Mouse (Mus musculus): ENCODE data around the gene Mmd. TPM values are rescaled to one million over a fixed set of nuclear protein-coding genes. Genes with fewer than 3 reads are reported as not detected.

Gene Mmd
- polyA plus RNA-seq, 1 experiment from 2014 or later: 80.6 TPM

- no peak overlapping the region for H3K9ac ChIP-seq (replicated peaks; ENCODE audit: low read depth, low read length)
- no peaks in the 10 kb centered on the region for H3K36me3 ChIP-seq (ENCODE audit: control insufficient read depth, insufficient read depth, low read length)
- no peaks in the 10 kb centered on the region for H3K27me3 ChIP-seq (ENCODE audit: control insufficient read depth, insufficient read depth, low read length)
- H3K4me3 ChIP-seq (ENCODE audit: low read depth, low read length): no peak overlapping the region
- no peak overlapping the region for H3K27ac ChIP-seq (ENCODE audit: low read depth, low read length)
- no peak for ATAC-seq (ENCODE audit: low read depth)
- no peaks in the 10 kb centered on the region for H3K9me3 ChIP-seq (ENCODE audit: control insufficient read depth, low read length)
- H3K4me2 ChIP-seq (ENCODE audit: low read depth, low read length): no peak overlapping the region
- 0 out of 2 replicates have a peak, but pooled peaks cover 5% of the 10 kb centered on the region for H3K4me1 ChIP-seq (ENCODE audit: control insufficient read depth, insufficient read depth, low read length)
These were observed 19.5 kb upstream of the Mmd start for GRCm38 (mm10) chr11:90229800-90230199.

- Histone ChIP-seq H3K4me1 (ENCODE audit: control insufficient read depth, insufficient read depth, low read length) (0 out of 2 replicates have a peak, but pooled peaks cover 5% of the 10 kb centered on the region), H3K27ac (ENCODE audit: low read depth, low read length) (no peak overlapping the region), H3K9me3 (ENCODE audit: control insufficient read depth, low read length) (no peaks in the 10 kb centered on the region), H3K36me3 (ENCODE audit: control insufficient read depth, insufficient read depth, low read length) (no peaks in the 10 kb centered on the region), H3K4me2 (ENCODE audit: low read depth, low read length) (no peak overlapping the region), H3K9ac (replicated peaks; ENCODE audit: low read depth, low read length) (no peak overlapping the region), H3K27me3 (ENCODE audit: control insufficient read depth, insufficient read depth, low read length) (no peaks in the 10 kb centered on the region), H3K4me3 (ENCODE audit: low read depth, low read length) (no peak overlapping the region)
- WGBS: 71% methylated on average over 2 of the region's 2 CpGs
- no peak for ATAC-seq (ENCODE audit: low read depth)
These were observed 18.6 kb upstream of the Mmd start for GRCm38 (mm10) chr11:90230671-90231070.

- WGBS: 77% methylated on average over 2 of the region's 2 CpGs
- ATAC-seq (ENCODE audit: low read depth): no peak
- Histone ChIP-seq H3K27ac (ENCODE audit: low read depth, low read length) (no peak overlapping the region), H3K4me3 (ENCODE audit: low read depth, low read length) (no peak overlapping the region), H3K4me1 (ENCODE audit: control insufficient read depth, insufficient read depth, low read length) (0 out of 2 replicates have a peak, but pooled peaks cover 5% of the 10 kb centered on the region), H3K9me3 (ENCODE audit: control insufficient read depth, low read length) (no peaks in the 10 kb centered on the region), H3K36me3 (ENCODE audit: control insufficient read depth, insufficient read depth, low read length) (no peaks in the 10 kb centered on the region), H3K9ac (replicated peaks; ENCODE audit: low read depth, low read length) (no peak overlapping the region), H3K4me2 (ENCODE audit: low read depth, low read length) (no peak overlapping the region), H3K27me3 (ENCODE audit: control insufficient read depth, insufficient read depth, low read length) (no peaks in the 10 kb centered on the region)
These were observed 17.6 kb upstream of the Mmd start for GRCm38 (mm10) chr11:90231631-90232030.

- ATAC-seq (ENCODE audit: low read depth): no peak
- Histone ChIP-seq H3K36me3 (ENCODE audit: control insufficient read depth, insufficient read depth, low read length) (no peaks in the 10 kb centered on the region), H3K27me3 (ENCODE audit: control insufficient read depth, insufficient read depth, low read length) (no peaks in the 10 kb centered on the region)
These were observed 16.6 kb upstream of the Mmd start for GRCm38 (mm10) chr11:90232685-90233084.

GRCm38 (mm10) chr11:90235221-90235620 lies 14.0 kb upstream of the Mmd start:
- H3K4me3 ChIP-seq (ENCODE audit: low read depth, low read length): no peak overlapping the region
- 87% methylated on average over 5 of the region's 5 CpGs for WGBS
- 0 out of 2 replicates have a peak, but pooled peaks cover 5% of the 10 kb centered on the region for H3K4me1 ChIP-seq (ENCODE audit: control insufficient read depth, insufficient read depth, low read length)
- no peaks in the 10 kb centered on the region for H3K27me3 ChIP-seq (ENCODE audit: control insufficient read depth, insufficient read depth, low read length)
- no peak for ATAC-seq (ENCODE audit: low read depth)
- no peak overlapping the region for H3K9ac ChIP-seq (replicated peaks; ENCODE audit: low read depth, low read length)
- no peak overlapping the region for H3K27ac ChIP-seq (ENCODE audit: low read depth, low read length)
- H3K36me3 ChIP-seq (ENCODE audit: control insufficient read depth, insufficient read depth, low read length): no peaks in the 10 kb centered on the region
- H3K9me3 ChIP-seq (ENCODE audit: control insufficient read depth, low read length): no peaks in the 10 kb centered on the region
- H3K4me2 ChIP-seq (ENCODE audit: low read depth, low read length): no peak overlapping the region

More at GRCm38 (mm10) chr11:90232685-90233084, 16.6 kb upstream of the Mmd start:
- Histone ChIP-seq H3K4me2 (ENCODE audit: low read depth, low read length) (no peak overlapping the region), H3K9me3 (ENCODE audit: control insufficient read depth, low read length) (no peaks in the 10 kb centered on the region), H3K9ac (replicated peaks; ENCODE audit: low read depth, low read length) (no peak overlapping the region), H3K4me1 (ENCODE audit: control insufficient read depth, insufficient read depth, low read length) (0 out of 2 replicates have a peak, but pooled peaks cover 5% of the 10 kb centered on the region), H3K4me3 (ENCODE audit: low read depth, low read length) (no peak overlapping the region), H3K27ac (ENCODE audit: low read depth, low read length) (no peak overlapping the region)
- 35% methylated on average over 4 of the region's 4 CpGs for WGBS

- WGBS: 41% methylated on average over 5 of the region's 5 CpGs
- Histone ChIP-seq H3K4me2 (ENCODE audit: low read depth, low read length) (no peak overlapping the region), H3K9me3 (ENCODE audit: control insufficient read depth, low read length) (no peaks in the 10 kb centered on the region), H3K4me1 (ENCODE audit: control insufficient read depth, insufficient read depth, low read length) (0 out of 2 replicates have a peak, but pooled peaks cover 2% of the 10 kb centered on the region), H3K27me3 (ENCODE audit: control insufficient read depth, insufficient read depth, low read length) (no peaks in the 10 kb centered on the region), H3K4me3 (ENCODE audit: low read depth, low read length) (no peak overlapping the region), H3K9ac (replicated peaks; ENCODE audit: low read depth, low read length) (no peak overlapping the region), H3K27ac (ENCODE audit: low read depth, low read length) (no peak overlapping the region), H3K36me3 (ENCODE audit: control insufficient read depth, insufficient read depth, low read length) (no peaks in the 10 kb centered on the region)
- ATAC-seq (ENCODE audit: low read depth): no peak
These were observed 11.6 kb upstream of the Mmd start for GRCm38 (mm10) chr11:90237616-90238015.

GRCm38 (mm10) chr11:90238657-90239056 lies 10.6 kb upstream of the Mmd start:
- Histone ChIP-seq H3K4me1 (ENCODE audit: control insufficient read depth, insufficient read depth, low read length) (no peaks in the 10 kb centered on the region), H3K36me3 (ENCODE audit: control insufficient read depth, insufficient read depth, low read length) (no peaks in the 10 kb centered on the region), H3K27me3 (ENCODE audit: control insufficient read depth, insufficient read depth, low read length) (no peaks in the 10 kb centered on the region), H3K9me3 (ENCODE audit: control insufficient read depth, low read length) (no peaks in the 10 kb centered on the region), H3K4me3 (ENCODE audit: low read depth, low read length) (no peak overlapping the region), H3K9ac (replicated peaks; ENCODE audit: low read depth, low read length) (no peak overlapping the region), H3K27ac (ENCODE audit: low read depth, low read length) (no peak overlapping the region), H3K4me2 (ENCODE audit: low read depth, low read length) (no peak overlapping the region)
- no peak for ATAC-seq (ENCODE audit: low read depth)
- 18% methylated on average over 2 of the region's 2 CpGs for WGBS

GRCm38 (mm10) chr11:90240652-90241330 lies 8.5 kb upstream of the Mmd start:
- Histone ChIP-seq H3K9ac (replicated peaks; ENCODE audit: low read depth, low read length) (no peak overlapping the region), H3K27me3 (ENCODE audit: control insufficient read depth, insufficient read depth, low read length) (no peaks in the 10 kb centered on the region), H3K4me2 (ENCODE audit: low read depth, low read length) (no peak overlapping the region), H3K36me3 (ENCODE audit: control insufficient read depth, insufficient read depth, low read length) (no peaks in the 10 kb centered on the region), H3K27ac (ENCODE audit: low read depth, low read length) (no peak overlapping the region), H3K4me1 (ENCODE audit: control insufficient read depth, insufficient read depth, low read length) (no peaks in the 10 kb centered on the region), H3K4me3 (ENCODE audit: low read depth, low read length) (no peak overlapping the region), H3K9me3 (ENCODE audit: control insufficient read depth, low read length) (no peaks in the 10 kb centered on the region)
- ATAC-seq (ENCODE audit: low read depth): no peak
- WGBS: 28% methylated on average over 6 of the region's 6 CpGs

- ATAC-seq (ENCODE audit: low read depth): no peak
- no peaks in the 10 kb centered on the region for H3K27me3 ChIP-seq (ENCODE audit: control insufficient read depth, insufficient read depth, low read length)
- H3K4me1 ChIP-seq (ENCODE audit: control insufficient read depth, insufficient read depth, low read length): no peaks in the 10 kb centered on the region
- H3K4me2 ChIP-seq (ENCODE audit: low read depth, low read length): no peak overlapping the region
- WGBS: 87% methylated on average over 2 of the region's 2 CpGs
- H3K9ac ChIP-seq (replicated peaks; ENCODE audit: low read depth, low read length): no peak overlapping the region
- no peak overlapping the region for H3K27ac ChIP-seq (ENCODE audit: low read depth, low read length)
- H3K9me3 ChIP-seq (ENCODE audit: control insufficient read depth, low read length): no peaks in the 10 kb centered on the region
- no peak overlapping the region for H3K4me3 ChIP-seq (ENCODE audit: low read depth, low read length)
- no peaks in the 10 kb centered on the region for H3K36me3 ChIP-seq (ENCODE audit: control insufficient read depth, insufficient read depth, low read length)
These were observed 7.4 kb upstream of the Mmd start for GRCm38 (mm10) chr11:90241874-90242273.
